Mouse (Mus musculus) kidney, postnatal 4 days (tissue): Measurements from ENCODE around the gene Olfr889.
"Not testable (repeated sequence)": the region's sequence is repeated elsewhere in the genome, so short reads cannot be mapped to it uniquely, and the experiment has no call there.

Experiments
- DNase-seq, 2 experiments: peaks; one replicate each; pipeline ENCODE4 v3.0.0; 2021; ENCODE audit warnings: mixed read lengths in 2 of 2

The Olfr889 gene

GRCm38 (mm10) chr9:38114898-38115297 is at the start of gene Olfr889:
TSS of gene Olfr889 (plus strand) at chr9:38115198.
- DNase-seq = no peak

DNA sequence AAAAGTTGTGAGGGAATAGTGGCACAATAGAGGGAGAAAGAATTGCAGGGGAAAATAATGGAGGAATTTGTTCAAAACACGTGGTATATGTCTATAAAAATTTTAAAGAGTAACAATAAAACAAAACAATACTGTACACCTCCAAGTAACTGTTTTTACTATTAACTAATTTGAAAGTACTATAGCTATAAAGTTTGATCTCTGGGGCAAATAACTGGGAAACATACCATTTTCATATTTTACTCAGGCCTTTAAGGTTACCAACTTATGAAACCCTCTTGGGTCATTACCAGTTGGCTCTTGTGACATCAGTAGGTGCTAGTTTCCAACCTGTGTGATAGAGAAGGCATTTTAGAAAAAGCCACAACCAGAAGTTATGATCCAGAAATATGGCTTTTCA is 31.2 kb upstream of the Olfr889 start, which contains the start of gene Olfr887:
Gene Olfr887, plus strand, starts transcription at position 301 of the 400 bp plus-strand sequence.
- no peak for DNase-seq

GRCm38 (mm10) chr9:38107828-38108227 is 7.2 kb upstream of the Olfr889 start, which contains the start of gene Olfr888:
TSS of gene Olfr888 (plus strand) at chr9:38108128.
- no peak for DNase-seq

DNA sequence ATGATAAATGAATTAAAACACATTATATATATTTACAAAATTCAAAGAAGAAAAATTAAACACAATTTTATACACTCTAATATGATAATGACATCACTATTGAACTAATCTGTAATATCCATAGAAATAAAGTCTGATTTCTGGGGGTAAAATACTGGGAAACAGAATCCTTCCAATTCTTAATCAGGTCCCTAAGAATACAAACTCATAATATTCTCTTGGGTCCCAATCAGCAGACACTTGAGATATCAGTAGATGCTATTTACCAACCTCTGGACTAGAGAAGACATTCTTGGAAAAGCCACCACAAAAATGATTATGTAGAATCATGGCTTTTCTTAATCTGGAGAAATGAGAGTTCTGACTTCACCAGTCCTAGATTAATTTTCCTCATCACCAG is 27.2 kb downstream of the Olfr889 start, which contains the start of gene Olfr890:
Gene Olfr890, plus strand, starts transcription at position 301 of the 400 bp plus-strand sequence.
- DNase-seq = no peak

- DNase-seq = not testable (repeated sequence)
Observed at GRCm38 (mm10) chr9:38168341-38168740, 53.3 kb downstream of the Olfr889 start.
